Mouse (Mus musculus): ENCODE results near the gene Rnf114. TPM values are rescaled to one million over a fixed set of nuclear protein-coding genes. Genes with fewer than 3 reads are reported as not detected.
A peak's percentile ranks its signal among the peaks of the same experiment; 100 is the strongest.

The Rnf114 gene
- polyA plus RNA-seq, 1 experiment = 102 TPM

GRCm38 (mm10) chr2:167502554-167503252, 10.3 kb downstream of the Rnf114 start:
- TF ChIP-seq POLR2A (IDR thresholded peaks at IDR 0.05; ENCODE audit: extremely low read depth, insufficient read depth, low read length) (no peak), CTCF (IDR thresholded peaks at IDR 0.05; ENCODE audit: extremely low read depth, insufficient read depth, low read length) (no peak)
- Histone ChIP-seq H3K27ac (ENCODE audit: insufficient read depth, low read length) (0 out of 2 replicates have a peak overlapping the region, but pooled peaks have one; percentile 12), H3K4me1 (ENCODE audit: control insufficient read depth, insufficient read depth, low read length) (peaks cover 5% of the 10 kb centered on the region; the same call in 1 of the 2 replicates), H3K4me3 (ENCODE audit: insufficient read depth, low read length) (peak overlapping the region; percentile 27)

GRCm38 (mm10) chr2:167503253-167503895, 10.9 kb downstream of the Rnf114 start:
- H3K4me1 ChIP-seq (ENCODE audit: control insufficient read depth, insufficient read depth, low read length) = peaks cover 5% of the 10 kb centered on the region; the same call in 1 of the 2 replicates
- H3K27ac ChIP-seq (ENCODE audit: insufficient read depth, low read length) = peak overlapping the region; percentile 58
- no peak for TF ChIP-seq CTCF (IDR thresholded peaks at IDR 0.05; ENCODE audit: extremely low read depth, insufficient read depth, low read length)
- TF ChIP-seq POLR2A (IDR thresholded peaks at IDR 0.05; ENCODE audit: extremely low read depth, insufficient read depth, low read length) = 0 out of 2 replicates have a peak, but pooled peaks have one; percentile 39
- H3K4me3 ChIP-seq (ENCODE audit: insufficient read depth, low read length) = peak overlapping the region; percentile 27

- Histone ChIP-seq H3K27ac (ENCODE audit: insufficient read depth, low read length) (peak overlapping the region; percentile 58), H3K4me3 (ENCODE audit: insufficient read depth, low read length) (peak overlapping the region; percentile 27), H3K4me1 (ENCODE audit: control insufficient read depth, insufficient read depth, low read length) (peaks cover 5% of the 10 kb centered on the region; the same call in 1 of the 2 replicates)
- no peak for TF ChIP-seq POLR2A (IDR thresholded peaks at IDR 0.05; ENCODE audit: extremely low read depth, insufficient read depth, low read length)
- no peak for TF ChIP-seq CTCF (IDR thresholded peaks at IDR 0.05; ENCODE audit: extremely low read depth, insufficient read depth, low read length)
Measured at GRCm38 (mm10) chr2:167503896-167504349, 11.5 kb downstream of the Rnf114 start.

GRCm38 (mm10) chr2:167505127-167505526, 12.7 kb downstream of the Rnf114 start:
- Histone ChIP-seq H3K4me3 (ENCODE audit: insufficient read depth, low read length) (no peak overlapping the region), H3K27ac (ENCODE audit: insufficient read depth, low read length) (no peak overlapping the region), H3K4me1 (ENCODE audit: control insufficient read depth, insufficient read depth, low read length) (peaks cover 6% of the 10 kb centered on the region; the same call in 1 of the 2 replicates)
- TF ChIP-seq POLR2A (IDR thresholded peaks at IDR 0.05; ENCODE audit: extremely low read depth, insufficient read depth, low read length) (no peak), CTCF (IDR thresholded peaks at IDR 0.05; ENCODE audit: extremely low read depth, insufficient read depth, low read length) (no peak)

GRCm38 (mm10) chr2:167506546-167507260, 14.3 kb downstream of the Rnf114 start:
- TF ChIP-seq POLR2A (IDR thresholded peaks at IDR 0.05; ENCODE audit: extremely low read depth, insufficient read depth, low read length) (no peak), CTCF (IDR thresholded peaks at IDR 0.05; ENCODE audit: extremely low read depth, insufficient read depth, low read length) (no peak)

GRCm38 (mm10) chr2:167507719-167508385, 15.4 kb downstream of the Rnf114 start:
- Histone ChIP-seq H3K27ac (ENCODE audit: insufficient read depth, low read length) (no peak overlapping the region), H3K4me3 (ENCODE audit: insufficient read depth, low read length) (no peak overlapping the region), H3K4me1 (ENCODE audit: control insufficient read depth, insufficient read depth, low read length) (peaks cover 9% of the 10 kb centered on the region)
- TF ChIP-seq CTCF (IDR thresholded peaks at IDR 0.05; ENCODE audit: extremely low read depth, insufficient read depth, low read length) (no peak), POLR2A (IDR thresholded peaks at IDR 0.05; ENCODE audit: extremely low read depth, insufficient read depth, low read length) (no peak)

More at GRCm38 (mm10) chr2:167506546-167507260, 14.3 kb downstream of the Rnf114 start:
- Histone ChIP-seq H3K4me3 (ENCODE audit: insufficient read depth, low read length) (no peak overlapping the region), H3K27ac (ENCODE audit: insufficient read depth, low read length) (no peak overlapping the region), H3K4me1 (ENCODE audit: control insufficient read depth, insufficient read depth, low read length) (peaks cover 9% of the 10 kb centered on the region)

- Histone ChIP-seq H3K27ac (ENCODE audit: insufficient read depth, low read length) (no peak overlapping the region), H3K4me1 (ENCODE audit: control insufficient read depth, insufficient read depth, low read length) (peaks cover 9% of the 10 kb centered on the region), H3K4me3 (ENCODE audit: insufficient read depth, low read length) (no peak overlapping the region)
- TF ChIP-seq POLR2A (IDR thresholded peaks at IDR 0.05; ENCODE audit: extremely low read depth, insufficient read depth, low read length) = no peak
- TF ChIP-seq CTCF (IDR thresholded peaks at IDR 0.05; ENCODE audit: extremely low read depth, insufficient read depth, low read length) = no peak
Measured at GRCm38 (mm10) chr2:167508569-167508968, 16.1 kb downstream of the Rnf114 start.

- Histone ChIP-seq H3K27ac (ENCODE audit: insufficient read depth, low read length) (no peak overlapping the region), H3K4me3 (ENCODE audit: insufficient read depth, low read length) (no peak overlapping the region), H3K4me1 (ENCODE audit: control insufficient read depth, insufficient read depth, low read length) (peaks cover 4% of the 10 kb centered on the region)
- TF ChIP-seq POLR2A (IDR thresholded peaks at IDR 0.05; ENCODE audit: extremely low read depth, insufficient read depth, low read length) = no peak
- no peak for TF ChIP-seq CTCF (IDR thresholded peaks at IDR 0.05; ENCODE audit: extremely low read depth, insufficient read depth, low read length)
Measured at GRCm38 (mm10) chr2:167510485-167510884, 18.0 kb downstream of the Rnf114 start.

GRCm38 (mm10) chr2:167512365-167512764, 19.9 kb downstream of the Rnf114 start:
- Histone ChIP-seq H3K4me3 (ENCODE audit: insufficient read depth, low read length) (no peak overlapping the region), H3K27ac (ENCODE audit: insufficient read depth, low read length) (no peak overlapping the region), H3K4me1 (ENCODE audit: control insufficient read depth, insufficient read depth, low read length) (peaks cover 4% of the 10 kb centered on the region)
- no peak for TF ChIP-seq POLR2A (IDR thresholded peaks at IDR 0.05; ENCODE audit: extremely low read depth, insufficient read depth, low read length)
- no peak for TF ChIP-seq CTCF (IDR thresholded peaks at IDR 0.05; ENCODE audit: extremely low read depth, insufficient read depth, low read length)

Data from cortical plate, adult 2 months (tissue).